Mouse (Mus musculus): ENCODE data around the gene Susd1.

DNA sequence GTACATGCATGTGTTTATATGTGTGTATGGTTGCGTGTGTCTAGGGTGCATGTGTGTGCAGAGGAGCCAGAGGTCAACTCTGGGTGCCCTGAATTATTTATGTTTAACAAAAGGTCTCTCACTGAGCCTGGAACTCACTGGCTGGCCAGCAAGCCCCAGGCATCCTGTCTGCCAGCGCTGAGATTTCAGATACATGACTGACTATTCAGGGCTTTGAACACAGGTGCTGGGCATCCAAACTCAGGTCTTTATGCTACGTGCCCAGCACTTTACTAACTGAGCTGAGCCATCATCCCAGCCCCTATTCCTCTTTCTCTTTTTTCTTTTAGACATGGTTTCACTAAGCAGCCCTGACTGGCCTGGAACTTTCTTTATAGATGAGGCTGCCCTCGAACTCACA is 59.8 kb downstream of the Susd1 start:
- TF ChIP-seq POLR2A (IDR thresholded peaks at IDR 0.05; ENCODE audit: low read depth, low read length) (no peak), CTCF (IDR thresholded peaks at IDR 0.05; ENCODE audit: extremely low read depth, insufficient read depth, insufficient read length, insufficient replicate concordance) (no peak)

Data from spleen, adult 2 months (tissue).